Mouse (Mus musculus): ENCODE results near the gene Prkn.

The Prkn gene

GRCm38 (mm10) chr17:11921026-11921425 is 1080.8 kb downstream of the Prkn start:
- CTCF ChIA-PET: no interaction called here

GRCm38 (mm10) chr17:11923989-11924388 is 1083.8 kb downstream of the Prkn start:
- CTCF ChIA-PET: no interaction called here

GRCm38 (mm10) chr17:11926865-11927386 is 1086.7 kb downstream of the Prkn start:
- CTCF ChIA-PET: no interaction called here

DNA sequence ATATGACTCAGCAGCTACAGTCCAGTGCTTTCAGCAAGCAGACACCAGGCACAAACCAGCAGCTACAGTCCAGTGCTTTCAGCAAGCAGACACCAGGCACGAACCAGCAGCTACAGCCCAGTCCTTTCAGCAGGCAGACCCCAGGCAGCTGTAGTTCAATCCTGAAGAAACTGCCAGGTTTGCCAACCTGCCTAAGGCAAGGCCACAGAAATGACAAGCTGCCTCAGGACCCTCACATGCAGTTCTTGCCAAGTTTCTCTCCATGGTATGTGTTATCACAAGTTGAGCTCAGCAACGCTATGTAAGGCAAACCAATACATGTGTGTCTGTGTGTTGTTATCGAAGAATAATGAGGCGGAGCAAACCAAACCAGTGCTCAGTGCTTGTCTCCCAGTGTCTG is 1091.5 kb downstream of the Prkn start:
- CTCF ChIA-PET: no interaction called here

- CTCF ChIA-PET: no interaction called here
Measured at GRCm38 (mm10) chr17:11933737-11934136, 1093.6 kb downstream of the Prkn start.

- CTCF ChIA-PET: no interaction called here
Measured at GRCm38 (mm10) chr17:11947436-11947835, 1107.3 kb downstream of the Prkn start.

GRCm38 (mm10) chr17:11949551-11950197 is 1109.5 kb downstream of the Prkn start:
- CTCF ChIA-PET: no interaction called here

- CTCF ChIA-PET: no interaction called here
Measured at GRCm38 (mm10) chr17:11950198-11950594, 1110.0 kb downstream of the Prkn start.

- CTCF ChIA-PET: no interaction called here
Measured at GRCm38 (mm10) chr17:11955317-11955716, 1115.1 kb downstream of the Prkn start.

DNA sequence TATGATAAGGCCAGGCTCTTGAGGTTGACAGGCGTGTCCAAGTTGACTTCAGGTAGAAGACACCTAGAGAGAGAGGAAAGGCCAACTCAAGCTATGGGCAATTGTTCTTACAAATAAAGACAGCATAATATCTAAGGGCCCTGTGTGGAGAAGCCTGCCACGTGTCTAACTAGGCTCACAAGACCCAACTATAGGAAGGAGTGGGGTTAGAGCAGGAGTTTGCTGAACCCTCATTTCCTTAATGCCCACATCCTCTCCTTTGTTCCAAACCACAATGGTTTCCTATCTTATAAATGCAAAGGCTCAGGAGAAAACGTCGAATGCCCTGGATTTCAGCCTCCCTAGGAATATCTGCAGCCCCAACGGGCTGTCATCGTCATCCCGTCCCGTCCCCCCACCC is 1120.3 kb downstream of the Prkn start:
- CTCF ChIA-PET: no interaction called here

DNA sequence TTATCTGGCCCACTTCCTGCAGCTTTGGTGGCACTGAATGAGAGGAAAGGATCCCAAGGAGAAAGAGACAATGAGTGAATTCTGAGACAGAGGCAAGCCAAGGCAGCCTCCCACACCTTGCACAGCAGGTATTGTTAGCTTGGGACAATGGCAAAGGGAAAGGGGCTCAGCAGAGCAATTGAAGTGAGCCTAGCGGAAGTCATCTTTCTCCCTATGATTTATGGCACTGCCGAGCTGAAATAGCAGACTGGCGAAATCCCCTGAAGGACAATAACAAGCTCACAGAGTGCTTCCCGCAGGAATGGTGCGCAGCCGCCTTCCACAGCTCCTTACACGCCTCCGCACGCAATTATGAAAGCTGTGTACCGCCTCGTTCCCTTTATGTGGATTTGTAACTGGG is 1122.6 kb downstream of the Prkn start:
- CTCF ChIA-PET: no interaction called here

- CTCF ChIA-PET: no interaction called here
Measured at GRCm38 (mm10) chr17:11970160-11970559, 1130.0 kb downstream of the Prkn start.

DNA sequence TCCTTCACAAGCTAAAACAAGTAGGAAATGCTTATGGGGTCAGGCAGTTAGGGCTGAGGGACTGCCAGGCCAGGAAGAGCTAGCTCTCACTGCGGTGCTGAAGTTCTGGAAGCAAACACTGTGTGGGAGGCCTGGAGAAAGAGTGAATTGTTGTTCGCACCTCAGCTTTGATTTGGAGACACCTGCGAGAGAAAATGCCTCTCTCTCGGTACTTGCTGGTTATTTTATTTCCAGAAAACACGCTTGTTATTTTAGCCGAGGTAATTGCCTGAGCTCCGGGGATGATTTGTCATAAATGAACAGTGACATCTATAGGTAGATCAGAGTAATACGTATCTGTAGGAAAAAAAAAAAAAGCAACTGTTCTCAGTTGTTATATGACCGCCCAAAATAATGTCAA is 1132.4 kb downstream of the Prkn start:
- CTCF ChIA-PET: interaction anchor here (0.7 kb wide), 1 partner anchor 606 kb away, joined by 6 read pairs; no protein-coding TSS in a partner anchor

- CTCF ChIA-PET: no interaction called here
Measured at GRCm38 (mm10) chr17:11972969-11973787, 1133.0 kb downstream of the Prkn start.

DNA sequence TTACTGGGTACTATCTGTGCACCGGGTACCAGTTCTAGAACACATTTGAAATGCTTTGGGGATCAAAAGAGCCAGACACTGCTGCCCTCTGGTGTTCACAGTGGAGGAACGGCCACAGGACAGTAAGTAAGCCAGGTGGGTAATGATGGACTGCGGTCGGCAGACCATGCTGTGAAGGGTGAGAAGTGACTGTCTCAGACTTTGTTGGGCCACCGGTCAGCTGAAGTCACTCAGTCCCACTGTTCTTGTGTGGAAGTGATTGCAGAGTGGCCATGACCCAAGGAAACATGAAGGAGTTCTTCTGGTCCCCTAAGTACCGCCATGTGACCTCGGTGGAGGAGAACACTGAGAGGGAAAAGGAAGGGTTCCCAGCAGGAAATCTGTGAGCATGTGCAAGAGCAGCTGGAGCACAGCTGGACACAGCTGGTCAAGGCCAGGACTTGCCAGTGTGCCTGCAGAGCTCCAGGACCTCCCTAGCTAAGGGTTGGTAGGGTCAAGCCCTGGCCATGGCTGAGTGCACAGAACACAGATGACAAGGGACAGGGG is 1135.0 kb downstream of the Prkn start:
- CTCF ChIA-PET: no interaction called here

- CTCF ChIA-PET: no interaction called here
Measured at GRCm38 (mm10) chr17:11978260-11978821, 1138.2 kb downstream of the Prkn start.

DNA sequence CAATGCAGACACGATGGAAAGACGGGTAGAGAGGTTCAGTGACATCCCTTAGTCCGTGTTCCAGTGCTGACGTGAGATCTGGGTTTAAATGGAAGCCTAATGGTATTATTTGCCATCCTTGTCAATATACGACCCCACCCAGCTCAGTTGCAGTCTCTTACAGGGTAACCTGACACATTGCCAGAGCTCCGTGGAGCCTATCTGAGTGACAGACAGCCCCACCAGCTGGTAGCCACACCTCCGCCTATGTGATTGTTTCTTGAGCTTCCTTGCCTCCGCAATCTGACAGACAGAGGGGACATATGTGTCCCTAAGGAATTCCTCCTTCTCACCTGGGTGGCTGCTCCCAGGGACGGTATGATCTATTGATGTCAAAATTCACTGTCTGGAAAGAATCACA is 1141.5 kb downstream of the Prkn start:
- CTCF ChIA-PET: no interaction called here

GRCm38 (mm10) chr17:11988110-11988837 is 1148.1 kb downstream of the Prkn start:
- CTCF ChIA-PET: no interaction called here

GRCm38 (mm10) chr17:11989296-11989695 is 1149.1 kb downstream of the Prkn start:
- CTCF ChIA-PET: no interaction called here

GRCm38 (mm10) chr17:11990386-11991087 is 1150.4 kb downstream of the Prkn start:
- CTCF ChIA-PET: no interaction called here

- CTCF ChIA-PET: no interaction called here
Measured at GRCm38 (mm10) chr17:11993249-11993648, 1153.1 kb downstream of the Prkn start.

Data from spleen, embryonic (tissue).